Mouse (Mus musculus) liver, postnatal 0 days (tissue): ENCODE data around the gene Tbxas1. TPM values are rescaled to one million over a fixed set of nuclear protein-coding genes. Genes with fewer than 3 reads are reported as not detected.

ENCODE experiments used
- ATAC-seq: fragments of 200-750 bp; cut with Nextera tagmentation; 2 replicates; pipeline ENCODE4 v1.8.0; 2017; ENCODE audit warnings: mild to moderate bottlenecking, moderate library complexity
- DNase-seq: peaks from one replicate; pipeline ENCODE4 v3.0.0-alpha.2; 2016
- H3K27ac ChIP-seq: fragments of 300-500 bp; sonication (generic); 2 replicates; pipeline ENCODE4 v1.5.1; 2014; ENCODE audit warnings: antibody characterized with exemption, moderate library complexity, mild to moderate bottlenecking, low read depth
- H3K27me3 ChIP-seq: fragments of 300-500 bp; sonication (generic); 2 replicates; pipeline ENCODE4 v1.6.1; 2014; ENCODE audit warnings: low read length, control low read depth, mixed read lengths; ENCODE audit not compliant: insufficient read depth
- H3K36me3 ChIP-seq: fragments of 300-500 bp; sonication (generic); replicated peaks from 2 replicates; pipeline ENCODE4 v1.6.1; 2014; ENCODE audit warnings: mild to moderate bottlenecking, control low read depth, low read length, moderate library complexity, mixed read lengths; ENCODE audit not compliant: insufficient read depth
- H3K4me1 ChIP-seq: fragments of 300-500 bp; sonication (generic); 2 replicates; pipeline ENCODE4 v1.6.1; 2014; ENCODE audit warnings: antibody characterized with exemption, mild to moderate bottlenecking, control low read depth; ENCODE audit not compliant: insufficient read depth
- H3K4me2 ChIP-seq: fragments of 300-500 bp; sonication (generic); 2 replicates; pipeline ENCODE4 v1.6.1; 2014; ENCODE audit warnings: low read depth, mild to moderate bottlenecking, low read length, moderate library complexity, mixed read lengths
- H3K4me3 ChIP-seq: fragments of 300-500 bp; sonication (generic); 2 replicates; pipeline ENCODE4 v1.5.1; 2014; ENCODE audit warnings: low read depth, low read length
- H3K9ac ChIP-seq: fragments of 300-500 bp; sonication (generic); replicated peaks from 2 replicates; pipeline ENCODE4 v1.6.1; 2014; ENCODE audit warnings: mild to moderate bottlenecking, moderate library complexity
- H3K9me3 ChIP-seq: fragments of 300-500 bp; sonication (generic); 2 replicates; pipeline ENCODE4 v1.6.1; 2016; ENCODE audit warnings: mild to moderate bottlenecking, control low read depth, low read length, mixed read lengths
- CTCF ChIP-seq: sonication (generic); IDR thresholded peaks from 2 replicates; pipeline ENCODE4 v1.5.1; 2016; ENCODE audit warnings: antibody characterized with exemption, low read depth
- EP300 ChIP-seq: IDR thresholded peaks from 2 replicates; pipeline ENCODE4 v1.6.1; 2016; ENCODE audit warnings: antibody characterized with exemption, low read depth, mild to moderate bottlenecking
- WGBS: fragments of 180-500 bp; shearing (Covaris S2); extraction: QIAGEN DNeasy Blood & Tissue Kit; methylation state at CpG from one replicate; pipeline ENCODE4 v1.1.7; 2014; ENCODE audit not compliant: insufficient replicate concordance; 5-methylcytosine and 5-hydroxymethylcytosine counted together
- polyA plus RNA-seq: library from polyadenylated mRNA; unstranded; fragments of >200 nt; fragmentation: Nextera tagmentation; extraction: Ambion mirVana; gene quantifications from 2 replicates; pipeline ENCODE4 v1.2.1, GENCODE M21; 2015

Gene Tbxas1
- polyA plus RNA-seq, 1 experiment from 2014 or later, result 10.3 TPM

DNA sequence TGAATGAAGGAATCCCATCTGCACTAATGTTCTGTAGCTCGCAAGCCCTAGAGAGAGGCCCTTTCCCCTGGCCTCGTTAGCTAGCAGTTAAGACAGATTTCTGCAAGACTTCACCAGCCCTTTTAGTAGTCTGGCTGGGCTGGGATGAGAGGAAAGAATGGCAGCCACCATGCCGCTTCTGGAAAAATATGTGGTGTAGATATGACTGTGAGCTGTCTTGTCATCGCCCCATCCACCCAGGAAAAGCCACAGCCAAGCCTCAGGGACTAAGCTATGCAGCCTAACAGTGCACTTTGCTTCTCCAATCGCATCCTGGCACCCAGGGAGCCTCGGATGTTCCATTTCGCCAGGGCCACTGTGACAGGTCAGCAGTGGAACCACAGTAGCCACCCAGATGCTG lies 149.8 kb downstream of the Tbxas1 start:
- Histone ChIP-seq H3K9ac (no peak overlapping the region), H3K27me3 (no peaks in the 10 kb centered on the region), H3K36me3 (no peaks in the 10 kb centered on the region), H3K4me2 (no peak overlapping the region), H3K9me3 (no peaks in the 10 kb centered on the region), H3K27ac (no peak overlapping the region), H3K4me3 (no peak overlapping the region), H3K4me1 (peaks cover 13% of the 10 kb centered on the region; the same call in 1 of the 2 replicates)
- ATAC-seq (no peak), DNase-seq (no peak)
- TF ChIP-seq CTCF, result no peak
- TF ChIP-seq EP300, result no peak
- WGBS, result 77% methylated on average over 7 of the region's 7 CpGs

DNA sequence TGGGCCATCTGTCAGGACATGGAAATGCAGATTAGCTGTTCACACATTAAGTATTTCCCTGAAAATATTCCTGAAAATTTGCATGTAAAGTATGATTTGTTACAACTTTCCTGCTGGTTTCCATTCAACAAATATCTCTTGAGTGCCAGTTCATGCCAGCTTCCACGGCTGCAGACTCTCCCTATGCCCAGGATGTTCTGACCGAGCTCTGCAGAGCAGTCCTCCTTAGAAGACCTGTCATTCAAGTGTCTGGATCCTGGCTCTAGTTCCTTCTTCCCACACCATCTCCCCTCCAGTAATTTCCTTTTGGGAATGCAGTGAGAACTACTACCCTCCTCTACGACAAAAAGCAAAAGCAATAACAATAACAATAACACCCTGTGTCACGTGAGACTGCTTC lies 155.5 kb downstream of the Tbxas1 start:
- no peak overlapping the region for H3K27ac ChIP-seq
- 81% methylated on average over 4 of the region's 4 CpGs for WGBS
- DNase-seq (no peak), ATAC-seq (no peak)
- H3K9ac ChIP-seq, result no peak overlapping the region
- H3K27me3 ChIP-seq, result no peaks in the 10 kb centered on the region
- H3K4me2 ChIP-seq, result no peak overlapping the region
- no peak overlapping the region for H3K4me3 ChIP-seq
- H3K4me1 ChIP-seq, result 0 out of 2 replicates have a peak, but pooled peaks cover 6% of the 10 kb centered on the region
- H3K9me3 ChIP-seq, result no peaks in the 10 kb centered on the region
- no peaks in the 10 kb centered on the region for H3K36me3 ChIP-seq
- TF ChIP-seq CTCF, result no peak
- TF ChIP-seq EP300, result no peak

DNA sequence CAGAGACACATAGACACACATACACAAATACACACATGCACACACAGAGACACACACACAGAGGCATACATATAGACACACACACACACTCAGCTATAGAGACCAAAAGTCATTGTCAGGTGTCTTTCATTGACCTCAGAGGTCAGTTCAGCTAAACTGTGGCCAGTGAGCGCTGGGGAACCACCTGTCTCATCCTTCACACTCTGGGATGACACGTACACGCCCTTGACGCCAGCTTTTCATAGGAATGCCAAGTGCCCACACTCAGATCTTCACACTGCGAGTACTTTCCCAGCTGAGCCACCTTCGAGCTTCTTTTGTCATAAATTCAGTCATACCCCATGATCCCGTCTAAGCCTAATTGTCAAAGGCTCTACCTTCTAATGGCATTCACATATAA lies 158.5 kb downstream of the Tbxas1 start:
- Histone ChIP-seq H3K4me2 (no peak overlapping the region), H3K27me3 (no peaks in the 10 kb centered on the region), H3K27ac (no peak overlapping the region), H3K36me3 (no peaks in the 10 kb centered on the region), H3K9ac (no peak overlapping the region), H3K9me3 (no peaks in the 10 kb centered on the region), H3K4me1 (0 out of 2 replicates have a peak, but pooled peaks cover 8% of the 10 kb centered on the region), H3K4me3 (no peak overlapping the region)
- ATAC-seq, result no peak
- WGBS, result 76% methylated on average over 7 of the region's 7 CpGs
- no peak for DNase-seq
- TF ChIP-seq CTCF, result no peak

DNA sequence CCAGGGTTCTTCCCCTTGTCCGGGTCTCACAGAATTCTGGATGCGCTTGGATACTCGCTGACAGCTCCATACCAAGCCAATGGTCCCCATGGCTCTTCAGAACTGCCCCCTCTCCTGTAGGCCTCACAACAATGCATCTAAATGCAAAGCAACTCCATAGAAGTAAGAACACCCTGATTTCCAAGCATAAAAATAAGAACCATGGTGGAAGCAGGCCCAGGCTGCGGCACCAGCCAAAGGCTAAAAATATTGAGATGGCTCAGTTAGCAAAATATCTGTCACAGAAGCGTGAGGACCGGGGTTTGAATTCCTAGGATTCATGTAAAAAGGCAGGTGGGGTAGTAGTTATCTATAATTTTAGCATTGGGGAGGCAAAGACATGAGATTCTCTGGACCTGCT lies 159.8 kb downstream of the Tbxas1 start:
- Histone ChIP-seq H3K9ac (no peak overlapping the region), H3K27me3 (no peaks in the 10 kb centered on the region), H3K4me3 (no peak overlapping the region), H3K36me3 (no peaks in the 10 kb centered on the region), H3K9me3 (no peaks in the 10 kb centered on the region), H3K27ac (no peak overlapping the region), H3K4me2 (no peak overlapping the region), H3K4me1 (0 out of 2 replicates have a peak, but pooled peaks cover 2% of the 10 kb centered on the region)
- 87% methylated on average over 6 of the region's 6 CpGs for WGBS
- TF ChIP-seq CTCF (no peak), EP300 (no peak)
- DNase-seq (no peak), ATAC-seq (no peak)

DNA sequence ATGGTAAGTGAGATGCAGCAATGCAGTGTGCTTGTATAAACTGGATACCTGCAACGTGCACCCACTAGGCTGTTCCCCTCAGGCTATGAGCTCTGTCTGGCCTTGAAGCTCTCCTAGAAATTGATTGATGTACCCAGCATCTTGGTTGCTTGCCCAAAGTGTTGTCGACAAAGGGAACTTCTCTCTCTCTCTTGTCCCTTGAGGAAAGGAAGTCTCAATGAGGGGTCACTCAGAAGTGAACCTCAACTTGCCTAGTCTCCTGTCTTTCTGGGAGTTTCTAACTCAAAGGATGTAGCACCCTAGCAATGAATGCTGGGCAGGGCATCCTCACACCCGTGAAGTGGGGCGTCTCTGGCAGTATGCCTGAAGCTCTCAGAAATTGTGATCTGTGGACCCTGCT lies 161.0 kb downstream of the Tbxas1 start:
- Histone ChIP-seq H3K36me3 (no peaks in the 10 kb centered on the region), H3K27me3 (no peaks in the 10 kb centered on the region), H3K4me2 (no peak overlapping the region), H3K4me3 (no peak overlapping the region), H3K27ac (no peak overlapping the region), H3K9me3 (no peaks in the 10 kb centered on the region), H3K9ac (no peak overlapping the region), H3K4me1 (0 out of 2 replicates have a peak, but pooled peaks cover 2% of the 10 kb centered on the region)
- ATAC-seq, result no peak
- DNase-seq, result no peak
- TF ChIP-seq CTCF (no peak), EP300 (no peak)
- 67% methylated on average over 4 of the region's 4 CpGs for WGBS

DNA sequence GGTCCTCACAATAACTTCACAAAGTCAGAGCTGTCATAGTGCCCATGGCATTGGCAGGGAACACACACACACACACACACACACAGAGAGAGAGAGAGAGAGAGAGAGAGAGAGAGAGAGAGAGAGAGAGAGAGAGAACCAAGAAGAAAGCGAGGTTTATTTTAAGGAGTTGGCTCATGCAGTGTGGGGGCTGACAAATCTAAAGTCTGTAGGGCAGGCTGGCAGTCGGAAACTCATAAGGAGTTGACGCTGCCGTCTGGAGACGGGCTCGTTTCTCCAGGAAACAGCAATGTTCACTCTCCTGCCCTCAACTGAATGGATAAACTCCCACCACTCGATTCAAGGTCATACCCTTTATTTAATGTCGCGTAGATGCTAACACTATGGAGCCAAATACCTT lies 165.2 kb downstream of the Tbxas1 start:
- WGBS, result 70% methylated on average over 9 of the region's 9 CpGs
- no peak overlapping the region for H3K27ac ChIP-seq
- TF ChIP-seq CTCF, result no peak
- no peak for TF ChIP-seq EP300

DNA sequence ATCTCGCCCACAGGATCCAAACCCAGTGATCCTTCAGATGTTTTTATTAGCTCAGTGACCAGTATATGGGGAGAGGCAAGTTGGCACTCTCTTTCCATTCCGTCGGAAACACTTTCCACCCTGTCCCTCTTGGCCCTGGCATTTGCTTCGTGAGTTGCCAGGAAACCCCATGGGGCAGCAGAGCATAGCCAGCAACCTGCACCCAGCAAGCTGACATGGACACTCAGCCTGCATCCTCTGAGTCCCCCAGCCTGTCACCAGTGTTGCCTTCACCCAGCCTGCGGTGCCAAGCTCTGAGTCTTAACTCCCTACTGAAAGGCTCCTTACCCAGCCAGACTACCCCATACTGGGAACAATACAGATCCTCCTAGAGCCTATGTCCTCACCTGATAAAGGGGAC lies 173.9 kb downstream of the Tbxas1 start:
- no peak overlapping the region for H3K4me2 ChIP-seq
- H3K4me1 ChIP-seq, result no peaks in the 10 kb centered on the region
- WGBS, result 76% methylated on average over 5 of the region's 5 CpGs
- H3K4me3 ChIP-seq, result no peak overlapping the region
- no peak overlapping the region for H3K9ac ChIP-seq
- H3K9me3 ChIP-seq, result no peaks in the 10 kb centered on the region
- H3K27me3 ChIP-seq, result no peaks in the 10 kb centered on the region
- ATAC-seq (no peak), DNase-seq (no peak)
- H3K36me3 ChIP-seq, result no peaks in the 10 kb centered on the region
- no peak for TF ChIP-seq CTCF
- no peak for TF ChIP-seq EP300
- H3K27ac ChIP-seq, result no peak overlapping the region

More for the DNA sequence above, 165.2 kb downstream of the Tbxas1 start:
- no peak overlapping the region for H3K9ac ChIP-seq
- no peak overlapping the region for H3K4me2 ChIP-seq
- no peaks in the 10 kb centered on the region for H3K36me3 ChIP-seq
- H3K4me1 ChIP-seq, result 0 out of 2 replicates have a peak, but pooled peaks cover 2% of the 10 kb centered on the region
- DNase-seq, result no peak
- no peaks in the 10 kb centered on the region for H3K27me3 ChIP-seq
- H3K4me3 ChIP-seq, result no peak overlapping the region
- no peaks in the 10 kb centered on the region for H3K9me3 ChIP-seq
- no peak for ATAC-seq
